Mouse (Mus musculus) brain, embryonic 14.5 days (tissue): ENCODE measurements around the gene Zfp420.

ENCODE experiments used
- CTCF ChIP-seq: fragments of 200-500 bp; IDR thresholded peaks from 2 replicates; pipeline ENCODE4 v1.5.1; 2012; ENCODE audit warnings: inconsistent platforms, mild to moderate bottlenecking, moderate library complexity, borderline replicate concordance; ENCODE audit not compliant: insufficient read depth, insufficient read length; ENCODE audit errors: extremely low read depth
- POLR2A ChIP-seq: fragments of 200-500 bp; IDR thresholded peaks from 2 replicates; pipeline ENCODE4 v1.6.1; 2012; ENCODE audit warnings: mild to moderate bottlenecking, inconsistent platforms, borderline replicate concordance; ENCODE audit not compliant: poor library complexity, insufficient read depth, insufficient read length, severe bottlenecking; ENCODE audit errors: extremely low read depth

- TF ChIP-seq CTCF (no peak), POLR2A (peak; percentile 48; the same call in 1 of the 2 replicates)
These were observed 48.6 kb downstream of the Zfp420 start, which contains the start of gene Zfp383 for GRCm38 (mm10) chr7:29908130-29908950.
